Mouse (Mus musculus) CH12.LX (cell line): Measurements from ENCODE around the gene Phc2. TPM values are rescaled to one million over a fixed set of nuclear protein-coding genes. Genes with fewer than 3 reads are reported as not detected.

Experiments used
- DNase-seq: peaks from one replicate; pipeline ENCODE4 v3.0.0-alpha.2; 2013; ENCODE audit errors: extremely low read depth
- H3K27ac ChIP-seq: 2 replicates; pipeline ENCODE4 v1.5.1; 2012; ENCODE audit warnings: low read depth, mild to moderate bottlenecking, control low read depth, moderate library complexity; ENCODE audit not compliant: insufficient read depth
- H3K27me3 ChIP-seq: replicated peaks from 2 replicates; pipeline ENCODE3; 2012; ENCODE audit warnings: inconsistent platforms
- H3K36me3 ChIP-seq, 2 experiments: replicated peaks in 1 of 2; 2 replicates each; pipeline versions ENCODE3 to v1.6.1; 2012; ENCODE audit warnings: inconsistent platforms in 1 of 2, low read length in 1 of 2, mild to moderate bottlenecking in 1 of 2, mixed read lengths in 1 of 2, moderate library complexity in 1 of 2; ENCODE audit not compliant: control insufficient read depth in 1 of 2, insufficient read depth in 1 of 2
- H3K4me1 ChIP-seq, 2 experiments: 2 replicates each; pipeline ENCODE4 v1.6.1; 2012; ENCODE audit warnings: inconsistent platforms in 1 of 2, moderate library complexity in 1 of 2; ENCODE audit not compliant: insufficient read depth in 2 of 2, control insufficient read depth in 1 of 2
- H3K4me2 ChIP-seq: 2 replicates; pipeline ENCODE4 v1.6.1; 2012; ENCODE audit warnings: low read depth, mild to moderate bottlenecking, control low read depth; ENCODE audit not compliant: poor library complexity, insufficient read depth, severe bottlenecking
- H3K4me3 ChIP-seq, 3 experiments: fragments of 150-350 bp in 1 of 3; sonication (generic) in 1 of 3; replicated peaks in 1 of 3; 2 replicates each; pipeline versions ENCODE3 to v1.5.1; 2011 to 2012; ENCODE audit warnings: low read depth in 2 of 3, low read length in 2 of 3, mild to moderate bottlenecking in 2 of 3, moderate library complexity in 2 of 3, control low read depth in 1 of 3, improper control_type of control experiment in 1 of 3, inconsistent platforms in 1 of 3, mixed read lengths in 1 of 3; ENCODE audit not compliant: poor library complexity in 1 of 3
- H3K79me2 ChIP-seq: replicated peaks from 2 replicates; pipeline ENCODE4 v1.6.1; 2012; ENCODE audit warnings: mild to moderate bottlenecking, moderate library complexity; ENCODE audit not compliant: control insufficient read depth, poor library complexity, insufficient read depth, severe bottlenecking; ENCODE audit errors: extremely low read depth
- H3K9ac ChIP-seq: 2 replicates; pipeline ENCODE4 v1.6.1; 2012; ENCODE audit warnings: low read depth, mild to moderate bottlenecking, control low read depth, moderate library complexity; ENCODE audit not compliant: insufficient read depth
- H3K9me3 ChIP-seq: replicated peaks from 2 replicates; pipeline ENCODE3; 2012; ENCODE audit warnings: low read length, inconsistent platforms, mixed read lengths
- BHLHE40 ChIP-seq: IDR thresholded peaks from 2 replicates; pipeline ENCODE4 v1.6.1; 2011; ENCODE audit warnings: mild to moderate bottlenecking, low read depth, low read length, improper control_type of control experiment
- CTCF ChIP-seq, 2 experiments: IDR thresholded peaks in 1 of 2; conservative IDR thresholded peaks in 1 of 2; 2 replicates each; pipeline ENCODE4 v1.5.1; 2011 to 2012; ENCODE audit warnings: low read depth in 2 of 2, low read length in 2 of 2, improper control_type of control experiment in 1 of 2, inconsistent platforms in 1 of 2, mild to moderate bottlenecking in 1 of 2, moderate library complexity in 1 of 2
- ELF1 ChIP-seq: IDR thresholded peaks from 2 replicates; pipeline ENCODE4 v1.6.1; 2014; ENCODE audit warnings: low read depth, mild to moderate bottlenecking, inconsistent platforms, low read length, improper control_type of control experiment
- EP300 ChIP-seq: IDR thresholded peaks from 2 replicates; pipeline ENCODE4 v1.6.1; 2011; ENCODE audit warnings: low read length, improper control_type of control experiment
- ETS1 ChIP-seq: conservative IDR thresholded peaks from 2 replicates; pipeline ENCODE4 v1.6.1; 2012; ENCODE audit warnings: low read depth, mild to moderate bottlenecking, inconsistent platforms, low read length, improper control_type of control experiment, moderate library complexity
- IRF4 ChIP-seq: IDR thresholded peaks from 2 replicates; pipeline ENCODE4 v1.6.1; 2014; ENCODE audit warnings: low read depth, mild to moderate bottlenecking, inconsistent platforms, low read length, improper control_type of control experiment
- JUN ChIP-seq: IDR thresholded peaks from 2 replicates; pipeline ENCODE4 v1.6.1; 2011; ENCODE audit warnings: low read depth, mild to moderate bottlenecking, low read length, improper control_type of control experiment, moderate library complexity; ENCODE audit not compliant: insufficient read depth
- MAFK ChIP-seq: IDR thresholded peaks from 2 replicates; pipeline ENCODE4 v1.6.1; 2011; ENCODE audit warnings: low read length, improper control_type of control experiment; ENCODE audit not compliant: insufficient replicate concordance
- MEF2A ChIP-seq: IDR thresholded peaks from 2 replicates; pipeline ENCODE4 v1.6.1; 2014; ENCODE audit warnings: low read depth, mild to moderate bottlenecking, inconsistent platforms, low read length, improper control_type of control experiment, borderline replicate concordance
- MYC ChIP-seq: IDR thresholded peaks from 2 replicates; pipeline ENCODE4 v1.6.1; 2011; ENCODE audit warnings: low read depth, mild to moderate bottlenecking, improper control_type of control experiment, low read length
- POLR2AphosphoS2 ChIP-seq: IDR thresholded peaks from 2 replicates; pipeline ENCODE4 v1.6.1; 2011; ENCODE audit warnings: low read depth, low read length, improper control_type of control experiment
- RAD21 ChIP-seq: IDR thresholded peaks from 2 replicates; pipeline ENCODE4 v1.6.1; 2011; ENCODE audit warnings: low read depth, mild to moderate bottlenecking, low read length, improper control_type of control experiment, moderate library complexity
- SMC3 ChIP-seq: IDR thresholded peaks from 2 replicates; pipeline ENCODE4 v1.6.1; 2011; ENCODE audit warnings: low read depth, low read length, improper control_type of control experiment
- TBP ChIP-seq: conservative IDR thresholded peaks from 2 replicates; pipeline ENCODE4 v1.6.1; 2011; ENCODE audit warnings: low read depth, low read length, improper control_type of control experiment
- UBTF ChIP-seq: IDR thresholded peaks from 2 replicates; pipeline ENCODE4 v1.6.1; 2012; ENCODE audit warnings: low read depth, mild to moderate bottlenecking, inconsistent platforms, low read length, improper control_type of control experiment, moderate library complexity
- ZMIZ1 ChIP-seq: IDR thresholded peaks from 2 replicates; pipeline ENCODE4 v1.6.1; 2012; ENCODE audit warnings: low read depth, mild to moderate bottlenecking, inconsistent platforms, low read length, improper control_type of control experiment
- ZNF384 ChIP-seq: IDR thresholded peaks from 2 replicates; pipeline ENCODE4 v1.6.1; 2012; ENCODE audit warnings: low read depth, low read length, improper control_type of control experiment, inconsistent platforms
- dilution Hi-C: fragments of 300-500 bp; cut with MboI; formaldehyde crosslinking; loops from 2 replicates; pipeline ENCODE4 v1.14.3; 2020; ENCODE audit warnings: low sequenced_read_pairs; ENCODE audit not compliant: extremely low pct_unique_long_range_greater_than_20kb, extremely low pct_ligation_motif_present
- in situ Hi-C: fragments of 300-500 bp; cut with MboI; formaldehyde crosslinking; loops from 3 replicates; pipeline ENCODE4 v1.14.3; 2019; ENCODE audit warnings: low sequenced_read_pairs, low pct_ligation_motif_present, low pct_unique_long_range_greater_than_20kb, mixed read lengths
- polyA plus RNA-seq: library from polyadenylated mRNA; unstranded; fragments of >175 nt; gene quantifications from 2 replicates; pipeline ENCODE4 v1.2.1, GENCODE M21; 2012; ENCODE audit warnings: low read depth; ENCODE audit not compliant: insufficient read length
- total RNA-seq, 2 experiments: library from RNA; depleted of rRNA; stranded (reverse); fragments of 300-350 nt in 1 of 2; fragments of >200 nt in 1 of 2; gene quantifications; 2 replicates each; pipeline ENCODE4 v1.2.3; 2012 to 2014

Gene Phc2
- total and polyA plus RNA-seq, 3 experiments = 24.1 to 53.2 (median 29.6) TPM

DNA sequence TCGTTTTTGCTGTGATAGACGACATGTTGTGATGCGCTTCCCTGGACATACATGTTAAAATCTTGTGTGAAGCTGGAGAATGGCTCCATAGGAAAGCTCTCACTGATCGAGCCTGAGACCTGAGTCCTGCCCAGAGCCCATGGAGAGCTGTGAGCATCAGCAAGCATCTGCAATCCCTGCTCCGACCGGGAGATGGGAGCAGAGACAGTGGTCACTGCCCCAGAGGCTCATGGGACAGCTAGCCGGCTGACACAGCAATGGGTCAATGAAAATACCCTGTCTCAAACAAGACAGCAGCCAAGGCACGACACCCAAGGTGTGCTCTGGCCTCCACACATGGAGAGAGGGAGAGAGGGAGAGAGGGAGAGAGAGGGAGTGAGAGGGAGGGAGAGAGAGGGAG lies 26.6 kb downstream of the Phc2 start:
- peak; percentile 48 for TF ChIP-seq SMC3
- TF ChIP-seq TBP = no peak
- TF ChIP-seq ZMIZ1 = no peak
- peak in 1 of 2 experiments; percentile 59; a peak in 2 of 4 replicates for TF ChIP-seq CTCF (conservative IDR thresholded peaks at IDR 0.05 in 1 of 2, IDR thresholded peaks at IDR 0.05 in 1 of 2; ENCODE audit: low read depth in 2 of 2, low read length in 2 of 2)
- TF ChIP-seq MYC = no peak
- TF ChIP-seq ETS1 = no peak
- peak; percentile 48 for TF ChIP-seq RAD21
- Histone ChIP-seq H3K9ac (no peak overlapping the region), H3K36me3 (no peaks in the 10 kb centered on the region), H3K79me2 (no peaks in the 10 kb centered on the region), H3K4me2 (no peak overlapping the region), H3K9me3 (no peaks in the 10 kb centered on the region), H3K27me3 (no peaks in the 10 kb centered on the region), H3K4me3 (no peak overlapping the region), H3K4me1 (peaks cover 4 to 39% of the 10 kb centered on the region in 2 experiments), H3K27ac (no peak overlapping the region)
- in situ Hi-C loops (no loop called here), dilution Hi-C loops (no loop called here)
- DNase-seq = no peak

DNA sequence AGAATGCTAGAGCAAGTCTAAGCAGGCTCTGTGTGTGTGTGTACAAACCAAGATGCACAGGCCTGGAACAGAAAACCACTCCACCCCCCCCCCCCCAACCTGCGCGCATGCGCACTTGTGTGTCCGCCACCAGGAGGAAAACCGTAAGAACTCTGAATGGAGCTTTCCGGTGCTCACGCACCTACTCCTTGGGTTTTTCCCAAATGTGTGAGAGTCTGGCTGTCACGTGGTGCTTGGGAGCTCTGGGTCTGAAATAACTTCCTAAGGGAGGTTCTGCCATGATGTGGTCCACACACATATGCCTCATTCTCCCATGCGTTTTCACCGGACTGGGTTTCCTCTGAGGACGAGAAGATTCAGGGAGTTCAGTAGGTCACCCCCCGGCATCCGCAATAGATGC lies 27.8 kb downstream of the Phc2 start:
- no peak overlapping the region for H3K9ac ChIP-seq
- no peaks in the 10 kb centered on the region for H3K79me2 ChIP-seq
- dilution Hi-C loops (no loop called here), in situ Hi-C loops (no loop called here)
- no peak for TF ChIP-seq BHLHE40
- TF ChIP-seq EP300 = no peak
- TF ChIP-seq MEF2A = no peak
- TF ChIP-seq ZMIZ1 = no peak
- TF ChIP-seq ELF1 = no peak
- TF ChIP-seq JUN = no peak
- TF ChIP-seq CTCF (conservative IDR thresholded peaks at IDR 0.05 in 1 of 2, IDR thresholded peaks at IDR 0.05 in 1 of 2; ENCODE audit: low read depth in 2 of 2, low read length in 2 of 2) = no peak
- no peak for TF ChIP-seq ZNF384
- no peak for TF ChIP-seq UBTF
- TF ChIP-seq, all 38 proteins: peak for 0
- no peaks in the 10 kb centered on the region for H3K27me3 ChIP-seq
- no peaks in the 10 kb centered on the region for H3K36me3 ChIP-seq
- no peak overlapping the region for H3K27ac ChIP-seq
- peaks cover 4 to 43% of the 10 kb centered on the region in 2 experiments for H3K4me1 ChIP-seq
- no peak for DNase-seq
- H3K4me3 ChIP-seq = no peak overlapping the region
- no peak overlapping the region for H3K4me2 ChIP-seq
- H3K9me3 ChIP-seq = no peaks in the 10 kb centered on the region

DNA sequence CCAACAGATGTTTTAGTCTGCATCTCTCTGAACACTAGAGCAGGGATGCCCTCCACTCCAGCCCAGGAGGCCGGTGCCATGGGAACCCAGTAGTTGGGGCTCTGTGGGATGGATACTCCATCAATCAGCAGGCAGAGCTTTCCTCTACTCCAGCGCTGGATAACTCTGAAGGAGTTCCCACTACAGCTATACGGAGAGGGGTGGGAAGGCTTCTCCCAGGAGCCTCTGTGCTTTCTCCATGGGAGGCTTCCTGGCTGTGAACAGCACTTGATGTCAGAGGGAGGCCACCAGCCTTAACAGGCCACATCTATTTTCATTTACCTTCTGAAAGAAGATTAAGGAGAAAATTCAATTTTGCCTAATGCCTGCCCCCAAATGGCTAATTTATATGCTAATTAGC lies 29.2 kb downstream of the Phc2 start:
- TF ChIP-seq MAFK (no peak), RAD21 (no peak), IRF4 (no peak), TBP (no peak), MEF2A (no peak), EP300 (no peak), POLR2AphosphoS2 (no peak), ZNF384 (no peak)
- H3K79me2 ChIP-seq = no peaks in the 10 kb centered on the region
- peaks cover 4 to 48% of the 10 kb centered on the region in 2 experiments for H3K4me1 ChIP-seq
- H3K27ac ChIP-seq = no peak overlapping the region
- H3K9me3 ChIP-seq = peaks cover 3% of the 10 kb centered on the region
- no peak overlapping the region for H3K9ac ChIP-seq
- no peak for DNase-seq
- dilution Hi-C loops (no loop called here), in situ Hi-C loops (no loop called here)
- no peak overlapping the region for H3K4me2 ChIP-seq
- no peaks in the 10 kb centered on the region for H3K36me3 ChIP-seq
- H3K27me3 ChIP-seq = no peaks in the 10 kb centered on the region
- H3K4me3 ChIP-seq = no peak overlapping the region
